Mouse (Mus musculus) heart, embryonic 11.5 days (tissue): Measurements from ENCODE around the gene Peli3. TPM values are rescaled to one million over a fixed set of nuclear protein-coding genes. Genes with fewer than 3 reads are reported as not detected.

ENCODE experiments used
- ATAC-seq: fragments of 200-750 bp; cut with Nextera tagmentation; replicated peaks from 2 replicates; pipeline ENCODE4 v1.8.0; 2017; ENCODE audit warnings: moderate library complexity; ENCODE audit not compliant: insufficient number of reproducible peaks, low FRiP score, low TSS enrichment
- H3K27ac ChIP-seq: fragments of 300-500 bp; sonication (generic); 2 replicates; pipeline ENCODE4 v1.5.1; 2014; ENCODE audit warnings: mild to moderate bottlenecking, low read depth, low read length
- H3K27me3 ChIP-seq: fragments of 300-500 bp; sonication (generic); 2 replicates; pipeline ENCODE4 v1.6.1; 2014; ENCODE audit warnings: mild to moderate bottlenecking, low read length, mixed read lengths; ENCODE audit not compliant: control insufficient read depth, insufficient read depth
- H3K36me3 ChIP-seq: fragments of 300-500 bp; sonication (generic); 2 replicates; pipeline ENCODE4 v1.6.1; 2014; ENCODE audit warnings: mild to moderate bottlenecking, low read length, moderate library complexity, mixed read lengths; ENCODE audit not compliant: control insufficient read depth, insufficient read depth
- H3K4me1 ChIP-seq: fragments of 300-500 bp; sonication (generic); 2 replicates; pipeline ENCODE4 v1.6.1; 2014; ENCODE audit warnings: low read length; ENCODE audit not compliant: control insufficient read depth, insufficient read depth
- H3K4me2 ChIP-seq: fragments of 300-500 bp; sonication (generic); 2 replicates; pipeline ENCODE4 v1.6.1; 2014; ENCODE audit warnings: mild to moderate bottlenecking, moderate library complexity
- H3K4me3 ChIP-seq: fragments of 300-500 bp; sonication (generic); 2 replicates; pipeline ENCODE4 v1.5.1; 2014; ENCODE audit warnings: low read depth, low read length
- H3K9ac ChIP-seq: fragments of 300-500 bp; sonication (generic); 2 replicates; pipeline ENCODE4 v1.6.1; 2014; ENCODE audit warnings: mild to moderate bottlenecking, low read depth, low read length, moderate library complexity
- H3K9me3 ChIP-seq: fragments of 300-500 bp; sonication (generic); replicated peaks from 2 replicates; pipeline ENCODE4 v1.6.1; 2016; ENCODE audit warnings: low read length; ENCODE audit not compliant: control insufficient read depth
- WGBS: fragments of 180-500 bp; shearing (Covaris S2); extraction: QIAGEN DNeasy Blood & Tissue Kit; methylation state at CpG from one replicate; pipeline ENCODE4 v1.1.7; 2014; ENCODE audit not compliant: insufficient replicate concordance; 5-methylcytosine and 5-hydroxymethylcytosine counted together
- polyA plus RNA-seq: library from polyadenylated mRNA; unstranded; fragments of >200 nt; fragmentation: Nextera tagmentation; extraction: Ambion mirVana; gene quantifications from 2 replicates; pipeline ENCODE4 v1.2.1, GENCODE M21; 2014

Gene Peli3
- polyA plus RNA-seq, 1 experiment from 2014 or later, result 1.1 TPM

DNA sequence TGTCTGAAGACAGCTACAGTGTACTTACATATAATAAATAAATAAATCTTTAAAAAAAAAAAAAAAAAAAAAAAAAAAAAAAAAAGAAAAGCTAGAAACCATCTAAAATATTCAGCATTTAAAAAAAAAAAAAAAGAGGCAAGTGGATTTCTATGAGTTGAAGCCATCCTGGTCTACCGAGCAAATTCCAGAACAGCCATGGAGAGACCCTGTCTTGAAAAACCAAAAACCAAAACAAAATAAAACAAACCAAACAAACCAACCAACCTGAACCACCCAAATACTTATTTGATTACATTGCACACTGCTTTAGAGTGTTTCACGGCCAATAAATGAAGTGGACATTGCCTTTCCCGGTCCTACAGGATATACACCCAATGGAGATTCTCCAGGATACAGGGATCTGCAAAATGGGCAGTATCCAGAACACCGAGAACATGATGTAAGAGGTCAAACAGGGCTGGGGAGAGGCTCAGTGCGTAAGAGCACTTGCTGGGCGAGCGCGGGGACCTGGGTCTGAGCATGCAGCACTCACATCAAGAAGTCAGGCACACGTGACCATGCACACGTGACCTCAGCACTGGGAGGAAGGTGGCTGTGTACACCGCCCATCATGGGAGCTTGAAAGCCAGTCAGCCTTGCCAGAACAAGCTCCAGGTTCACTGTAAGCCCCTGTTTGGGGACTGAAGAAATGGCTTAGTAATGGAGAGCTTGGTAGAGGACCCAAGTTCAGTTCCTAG lies 17.6 kb downstream of the Peli3 start:
- ATAC-seq, result no peak
- peaks cover 31% of the 10 kb centered on the region for H3K36me3 ChIP-seq
- no peak overlapping the region for H3K27ac ChIP-seq
- no peak overlapping the region for H3K9ac ChIP-seq
- H3K4me1 ChIP-seq, result peaks cover 4% of the 10 kb centered on the region; the same call in 1 of the 2 replicates
- H3K27me3 ChIP-seq, result no peaks in the 10 kb centered on the region
- no peaks in the 10 kb centered on the region for H3K9me3 ChIP-seq
- no peak overlapping the region for H3K4me2 ChIP-seq
- H3K4me3 ChIP-seq, result no peak overlapping the region
- WGBS, result 95% methylated on average over 11 of the region's 11 CpGs

DNA sequence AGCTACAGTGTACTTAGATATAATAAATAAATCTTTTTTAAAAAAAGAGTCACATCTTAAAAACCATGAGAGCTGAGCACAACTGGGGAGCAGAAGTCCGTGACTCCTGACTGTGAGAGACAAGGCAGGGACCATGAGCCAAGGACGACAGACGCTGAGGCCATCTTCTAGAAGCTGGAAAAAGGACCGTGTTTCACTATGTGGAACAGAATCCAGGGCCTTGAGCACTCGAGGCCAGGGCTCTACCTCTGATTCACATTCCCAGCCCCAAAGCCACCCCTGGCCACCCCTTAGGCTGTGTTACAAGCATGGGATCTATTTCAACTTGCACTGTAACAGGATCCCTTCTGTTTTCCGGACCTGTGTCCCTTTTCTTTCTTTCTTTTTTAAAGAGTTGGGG lies 23.3 kb downstream of the Peli3 start:
- H3K9me3 ChIP-seq, result no peaks in the 10 kb centered on the region
- ATAC-seq, result no peak
- no peaks in the 10 kb centered on the region for H3K27me3 ChIP-seq
- no peak overlapping the region for H3K4me2 ChIP-seq
- WGBS, result 81% methylated on average over 6 of the region's 6 CpGs
- H3K4me3 ChIP-seq, result no peak overlapping the region
- no peaks in the 10 kb centered on the region for H3K4me1 ChIP-seq
- no peak overlapping the region for H3K9ac ChIP-seq
- peaks cover 47% of the 10 kb centered on the region for H3K36me3 ChIP-seq
- no peak overlapping the region for H3K27ac ChIP-seq

- WGBS, result 81% methylated on average over 10 of the region's 10 CpGs
- H3K9me3 ChIP-seq, result no peaks in the 10 kb centered on the region
- H3K4me2 ChIP-seq, result no peak overlapping the region
- no peak overlapping the region for H3K4me3 ChIP-seq
- no peak for ATAC-seq
- H3K9ac ChIP-seq, result no peak overlapping the region
- no peaks in the 10 kb centered on the region for H3K27me3 ChIP-seq
- no peaks in the 10 kb centered on the region for H3K4me1 ChIP-seq
- H3K27ac ChIP-seq, result no peak overlapping the region
- H3K36me3 ChIP-seq, result peaks cover 39% of the 10 kb centered on the region
These were observed 26.1 kb downstream of the Peli3 start for GRCm38 (mm10) chr19:4916827-4917226.

DNA sequence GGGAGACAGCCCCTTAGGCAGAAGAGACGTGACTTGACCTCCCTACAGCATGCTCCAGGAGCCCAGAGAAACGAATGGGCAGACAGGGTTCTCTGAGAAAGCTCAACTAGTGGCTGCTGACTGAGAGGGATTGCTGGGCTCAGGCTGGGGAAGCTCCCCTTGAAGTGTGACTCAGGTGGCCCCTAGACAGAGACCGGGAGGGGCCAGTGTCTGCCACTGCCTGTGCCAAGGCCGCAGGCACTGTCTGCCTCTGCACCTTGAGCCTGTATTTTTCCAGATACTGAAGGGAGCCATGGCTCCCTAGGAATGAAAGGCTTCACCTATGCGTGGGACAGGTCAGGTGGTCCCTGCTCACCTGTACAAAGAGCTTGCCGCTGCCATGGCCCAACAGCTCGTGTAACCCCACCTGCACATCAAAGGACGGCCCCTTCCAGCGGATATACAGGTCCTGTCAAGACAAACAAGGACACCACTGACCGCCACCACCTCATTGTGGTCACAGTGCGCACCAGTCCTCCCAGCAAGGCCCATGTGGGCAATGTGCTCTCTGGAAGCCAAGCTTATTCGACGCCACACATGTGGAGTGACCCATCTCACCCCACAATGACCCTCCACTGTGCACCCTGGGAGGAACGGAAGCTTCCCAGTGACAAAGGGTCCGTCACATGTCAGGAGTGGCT lies 26.9 kb downstream of the Peli3 start:
- no peak overlapping the region for H3K4me3 ChIP-seq
- ATAC-seq, result no peak
- H3K27ac ChIP-seq, result no peak overlapping the region
- no peak overlapping the region for H3K4me2 ChIP-seq
- no peak overlapping the region for H3K9ac ChIP-seq
- H3K36me3 ChIP-seq, result peaks cover 34% of the 10 kb centered on the region
- WGBS, result 90% methylated on average over 15 of the region's 15 CpGs
- H3K4me1 ChIP-seq, result no peaks in the 10 kb centered on the region
- H3K27me3 ChIP-seq, result no peaks in the 10 kb centered on the region
- H3K9me3 ChIP-seq, result no peaks in the 10 kb centered on the region

GRCm38 (mm10) chr19:4909376-4909775 lies 33.6 kb downstream of the Peli3 start:
- ATAC-seq, result no peak
- no peak overlapping the region for H3K4me2 ChIP-seq
- peaks cover 24% of the 10 kb centered on the region for H3K36me3 ChIP-seq
- no peaks in the 10 kb centered on the region for H3K9me3 ChIP-seq
- 0 out of 2 replicates have a peak, but pooled peaks cover 2% of the 10 kb centered on the region for H3K4me1 ChIP-seq
- 88% methylated on average over 7 of the region's 7 CpGs for WGBS
- H3K27me3 ChIP-seq, result no peaks in the 10 kb centered on the region
- no peak overlapping the region for H3K9ac ChIP-seq
- no peak overlapping the region for H3K27ac ChIP-seq
- H3K4me3 ChIP-seq, result no peak overlapping the region

- H3K36me3 ChIP-seq, result peaks cover 17% of the 10 kb centered on the region
- 79% methylated on average over 4 of the region's 4 CpGs for WGBS
- no peak for ATAC-seq
- no peak overlapping the region for H3K4me2 ChIP-seq
- H3K4me1 ChIP-seq, result 0 out of 2 replicates have a peak, but pooled peaks cover 2% of the 10 kb centered on the region
- H3K9ac ChIP-seq, result no peak overlapping the region
- H3K27me3 ChIP-seq, result no peaks in the 10 kb centered on the region; the same call in 1 of the 2 replicates
- no peak overlapping the region for H3K27ac ChIP-seq
- H3K9me3 ChIP-seq, result no peaks in the 10 kb centered on the region
- H3K4me3 ChIP-seq, result no peak overlapping the region
These were observed 34.8 kb downstream of the Peli3 start for GRCm38 (mm10) chr19:4908107-4908506.

GRCm38 (mm10) chr19:4905979-4906794 lies 36.7 kb downstream of the Peli3 start, which contains the start of gene Bbs1:
Gene Bbs1, minus strand, starts transcription at chr19:4906628.
- Histone ChIP-seq H3K27me3 (no peaks in the 10 kb centered on the region; the same call in 1 of the 2 replicates), H3K4me2 (peak within 1 kb of the TSS; percentile 75), H3K27ac (no peak within 1 kb of the TSS), H3K4me3 (peak within 1 kb of the TSS; percentile 66), H3K4me1 (0 out of 2 replicates have a peak, but pooled peaks cover 2% of the 10 kb centered on the region), H3K9ac (peak within 1 kb of the TSS; percentile 58; the same call in 1 of the 2 replicates), H3K36me3 (peaks cover 15% of the 10 kb centered on the region), H3K9me3 (no peaks in the 10 kb centered on the region)
- 8% methylated on average over 31 of the region's 31 CpGs for WGBS
- ATAC-seq, result no peak

DNA sequence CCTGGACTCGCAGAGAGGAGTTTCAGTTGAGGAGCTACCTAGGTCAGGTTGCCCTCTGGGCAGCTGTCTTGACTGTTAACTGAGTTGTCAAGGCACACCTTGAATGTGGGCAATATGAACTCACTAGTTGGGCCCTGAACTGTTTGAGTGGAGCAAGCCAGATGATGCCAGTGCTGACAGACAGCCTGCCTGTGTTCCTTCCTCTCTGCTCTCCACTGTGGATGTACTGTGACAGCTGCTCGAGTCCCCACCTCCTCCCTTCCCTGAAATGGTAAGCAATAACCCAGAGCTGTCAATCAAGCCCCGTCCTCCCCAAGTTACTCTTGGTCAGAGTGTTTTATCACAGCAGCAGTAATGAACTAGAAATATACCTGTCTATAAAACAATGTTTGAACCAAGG lies 43.0 kb downstream of the Peli3 start:
- Histone ChIP-seq H3K9me3 (no peaks in the 10 kb centered on the region), H3K27me3 (no peaks in the 10 kb centered on the region; the same call in 1 of the 2 replicates), H3K27ac (no peak overlapping the region), H3K36me3 (no peaks in the 10 kb centered on the region), H3K4me2 (no peak overlapping the region), H3K9ac (no peak overlapping the region), H3K4me3 (no peak overlapping the region), H3K4me1 (no peaks in the 10 kb centered on the region)
- no peak for ATAC-seq
- WGBS, result 67% methylated on average over 3 of the region's 3 CpGs
